Mouse (Mus musculus): Measurements from ENCODE around the gene 4930402H24Rik. TPM values are rescaled to one million over a fixed set of nuclear protein-coding genes. Genes with fewer than 3 reads are reported as not detected.
"Not testable (repeated sequence)": the region's sequence is repeated elsewhere in the genome, so short reads cannot be mapped to it uniquely, and the experiment has no call there.

Gene 4930402H24Rik
- polyA plus RNA-seq, 2 experiments: 29.1 to 33.8 TPM

DNA sequence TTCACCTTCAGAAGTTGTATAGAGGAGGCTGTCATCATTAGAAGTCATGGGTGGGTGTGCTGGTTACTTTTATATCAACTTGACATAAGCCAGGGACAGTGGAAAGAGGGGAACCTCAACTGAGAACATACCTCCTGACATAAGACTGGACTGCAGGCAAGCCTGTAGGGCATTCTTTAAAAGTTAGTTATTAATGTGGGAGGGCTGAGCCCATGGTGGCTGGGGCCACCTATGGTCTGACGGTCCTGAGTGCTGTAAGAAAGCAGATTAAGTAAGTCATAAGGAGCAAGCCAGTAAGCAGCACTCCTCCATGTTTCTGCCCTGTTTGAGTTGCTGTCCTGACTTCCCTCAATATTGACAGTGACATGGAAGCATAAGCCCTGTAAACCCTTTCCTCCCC, 77.5 kb downstream of the 4930402H24Rik start:
- Histone ChIP-seq H3K9ac (ENCODE audit: low read depth, low read length, severe bottlenecking) (no peak overlapping the region), H3K9me3 (ENCODE audit: control insufficient read depth, low read length) (no peaks in the 10 kb centered on the region), H3K27ac (replicated peaks; ENCODE audit: low read depth, low read length) (no peak overlapping the region), H3K4me2 (replicated peaks; ENCODE audit: low read depth, low read length, severe bottlenecking) (no peak overlapping the region), H3K27me3 (ENCODE audit: control insufficient read depth, insufficient read depth, low read length) (no peaks in the 10 kb centered on the region), H3K36me3 (ENCODE audit: control insufficient read depth, insufficient read depth, low read length) (0 out of 2 replicates have a peak, but pooled peaks cover 4% of the 10 kb centered on the region), H3K4me1 (ENCODE audit: control insufficient read depth, insufficient read depth, low read length) (no peaks in the 10 kb centered on the region), H3K4me3 (replicated peaks; ENCODE audit: low read length) (no peak overlapping the region)
- TF ChIP-seq POLR2A (IDR thresholded peaks at IDR 0.05; ENCODE audit: borderline replicate concordance, extremely low read depth, insufficient read depth, insufficient read length): no peak
- ATAC-seq (ENCODE audit: low FRiP score, low read depth) (no peak), DNase-seq (ENCODE audit: low spot score) (no peak)
- WGBS: 84% methylated on average over 1 of the region's 1 CpGs

DNA sequence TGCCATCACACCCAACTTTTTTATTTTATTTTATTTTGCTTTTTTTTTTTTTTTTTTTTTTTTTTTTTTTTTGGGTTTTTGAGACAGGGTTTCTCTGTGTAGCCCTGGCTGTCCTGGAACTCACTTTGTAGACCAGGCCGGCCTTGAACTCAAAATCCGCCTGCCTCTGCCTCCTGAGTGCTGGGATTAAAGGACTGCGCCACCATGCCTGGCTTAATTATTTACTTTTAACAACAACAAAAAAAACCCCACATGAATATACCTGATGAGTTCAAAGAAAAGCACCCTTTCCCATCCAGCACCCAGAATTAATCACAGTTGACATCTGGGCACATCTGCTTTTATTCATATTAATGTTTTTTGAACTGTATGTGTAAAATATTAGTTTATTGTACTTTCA, 78.1 kb downstream of the 4930402H24Rik start:
- DNase-seq (ENCODE audit: low spot score); H3K4me3 ChIP-seq (replicated peaks; ENCODE audit: low read length); H3K4me2 ChIP-seq (replicated peaks; ENCODE audit: low read depth, low read length, severe bottlenecking); H3K9me3 ChIP-seq (ENCODE audit: control insufficient read depth, low read length); H3K4me1 ChIP-seq (ENCODE audit: control insufficient read depth, insufficient read depth, low read length); H3K9ac ChIP-seq (ENCODE audit: low read depth, low read length, severe bottlenecking); ATAC-seq (ENCODE audit: low FRiP score, low read depth); H3K27ac ChIP-seq (replicated peaks; ENCODE audit: low read depth, low read length); H3K27me3 ChIP-seq (ENCODE audit: control insufficient read depth, insufficient read depth, low read length); H3K36me3 ChIP-seq (ENCODE audit: control insufficient read depth, insufficient read depth, low read length): not testable (repeated sequence)
- 96% methylated on average over 3 of the region's 3 CpGs for WGBS

DNA sequence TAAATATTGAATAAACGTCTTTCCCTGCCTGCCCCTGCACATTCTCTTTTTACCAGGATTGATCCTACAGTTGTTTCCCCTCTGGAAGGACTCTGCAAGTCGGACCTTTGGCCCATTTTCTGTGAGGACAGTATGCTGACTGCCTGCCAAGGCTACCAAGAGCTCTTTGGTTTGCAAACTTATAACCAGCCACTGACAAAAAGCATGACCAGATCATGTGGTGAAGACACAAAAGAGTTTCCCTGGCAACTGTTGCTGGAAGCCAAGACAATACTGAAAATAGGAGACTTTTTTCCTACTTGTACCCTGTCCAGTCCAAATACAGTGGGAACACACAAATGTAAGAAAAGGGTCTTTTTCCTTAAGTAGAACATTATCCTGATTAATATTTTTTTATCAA, 78.8 kb downstream of the 4930402H24Rik start:
- H3K4me3 ChIP-seq (replicated peaks; ENCODE audit: low read length): no peak overlapping the region
- DNase-seq (ENCODE audit: low spot score) (no peak), ATAC-seq (ENCODE audit: low FRiP score, low read depth) (no peak)
- no peak overlapping the region for H3K9ac ChIP-seq (ENCODE audit: low read depth, low read length, severe bottlenecking)
- no peak overlapping the region for H3K4me2 ChIP-seq (replicated peaks; ENCODE audit: low read depth, low read length, severe bottlenecking)
- H3K9me3 ChIP-seq (ENCODE audit: control insufficient read depth, low read length): no peaks in the 10 kb centered on the region
- no peaks in the 10 kb centered on the region for H3K4me1 ChIP-seq (ENCODE audit: control insufficient read depth, insufficient read depth, low read length)
- no peak overlapping the region for H3K27ac ChIP-seq (replicated peaks; ENCODE audit: low read depth, low read length)
- no peaks in the 10 kb centered on the region for H3K27me3 ChIP-seq (ENCODE audit: control insufficient read depth, insufficient read depth, low read length)
- WGBS: 73% methylated on average over 2 of the region's 2 CpGs
- no peak for TF ChIP-seq POLR2A (IDR thresholded peaks at IDR 0.05; ENCODE audit: borderline replicate concordance, extremely low read depth, insufficient read depth, insufficient read length)
- H3K36me3 ChIP-seq (ENCODE audit: control insufficient read depth, insufficient read depth, low read length): peaks cover 5% of the 10 kb centered on the region; the same call in 1 of the 2 replicates

DNA sequence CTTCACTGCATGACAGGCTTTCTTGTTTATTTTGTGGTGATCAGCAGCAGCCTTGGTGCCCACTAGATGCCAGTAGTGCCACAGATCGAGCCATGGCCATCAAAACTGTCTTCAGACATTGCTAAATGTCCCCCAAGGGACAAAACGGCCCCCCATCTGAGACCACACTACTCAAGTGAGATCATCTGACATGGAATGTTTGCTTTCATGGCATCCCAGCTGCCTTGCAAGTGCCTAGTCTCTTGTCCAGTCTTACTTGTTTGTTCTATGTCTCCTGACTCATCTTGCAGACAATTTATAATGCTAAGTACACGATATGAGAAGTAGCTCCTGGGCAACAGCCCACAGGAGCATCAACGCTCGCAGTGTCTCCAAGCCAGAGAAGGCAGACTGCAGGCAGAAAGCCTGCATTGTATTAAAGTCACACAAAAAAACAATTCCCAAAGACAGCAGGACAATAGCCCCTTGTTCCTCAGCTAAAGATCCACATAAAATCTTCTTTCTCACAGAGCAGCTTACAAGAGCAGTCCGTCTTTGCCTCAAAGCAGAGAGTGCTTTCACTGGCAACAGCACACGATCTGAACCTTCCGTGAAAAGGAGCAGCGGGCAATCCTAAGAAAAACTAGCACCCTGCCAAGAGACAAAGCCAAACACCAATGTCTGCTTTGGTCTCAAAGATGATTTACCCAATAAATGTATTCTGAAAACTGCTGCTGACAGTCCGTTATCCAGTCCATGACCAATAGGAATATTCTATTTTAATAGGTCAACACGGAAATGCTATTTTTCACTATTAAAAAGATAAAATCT, 87.2 kb downstream of the 4930402H24Rik start:
- Histone ChIP-seq H3K9ac (ENCODE audit: low read depth, low read length, severe bottlenecking) (no peak overlapping the region), H3K9me3 (ENCODE audit: control insufficient read depth, low read length) (no peaks in the 10 kb centered on the region), H3K27me3 (ENCODE audit: control insufficient read depth, insufficient read depth, low read length) (no peaks in the 10 kb centered on the region), H3K36me3 (ENCODE audit: control insufficient read depth, insufficient read depth, low read length) (peaks cover 42% of the 10 kb centered on the region), H3K27ac (replicated peaks; ENCODE audit: low read depth, low read length) (no peak overlapping the region), H3K4me3 (replicated peaks; ENCODE audit: low read length) (no peak overlapping the region), H3K4me2 (replicated peaks; ENCODE audit: low read depth, low read length, severe bottlenecking) (no peak overlapping the region), H3K4me1 (ENCODE audit: control insufficient read depth, insufficient read depth, low read length) (no peaks in the 10 kb centered on the region)
- ATAC-seq (ENCODE audit: low FRiP score, low read depth) (no peak), DNase-seq (ENCODE audit: low spot score) (no peak)
- TF ChIP-seq POLR2A (IDR thresholded peaks at IDR 0.05; ENCODE audit: borderline replicate concordance, extremely low read depth, insufficient read depth, insufficient read length): no peak
- 78% methylated on average over 11 of the region's 11 CpGs for WGBS

DNA sequence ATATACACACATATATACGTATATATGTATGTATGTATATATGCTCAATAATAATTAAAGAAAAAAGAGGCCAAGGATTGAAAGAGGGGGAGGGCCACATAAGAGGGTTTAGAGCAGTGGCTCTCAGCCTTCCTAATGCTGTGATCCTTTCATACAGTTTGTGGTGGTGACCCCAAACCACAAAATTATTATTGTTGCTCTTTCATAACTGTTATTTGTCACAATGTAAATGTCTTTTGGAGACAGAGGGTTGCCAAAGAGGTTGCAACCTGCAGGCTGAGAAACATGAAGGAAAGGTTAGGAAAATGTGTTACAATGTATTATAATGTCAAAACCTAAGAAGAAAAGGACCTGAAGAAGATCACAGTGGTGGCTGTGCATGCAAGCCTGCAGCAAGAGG, 88.3 kb downstream of the 4930402H24Rik start:
- DNase-seq (ENCODE audit: low spot score) (no peak), ATAC-seq (ENCODE audit: low FRiP score, low read depth) (no peak)
- Histone ChIP-seq H3K4me3 (replicated peaks; ENCODE audit: low read length) (no peak overlapping the region), H3K9ac (ENCODE audit: low read depth, low read length, severe bottlenecking) (no peak overlapping the region), H3K9me3 (ENCODE audit: control insufficient read depth, low read length) (no peaks in the 10 kb centered on the region), H3K4me2 (replicated peaks; ENCODE audit: low read depth, low read length, severe bottlenecking) (no peak overlapping the region), H3K27ac (replicated peaks; ENCODE audit: low read depth, low read length) (no peak overlapping the region), H3K36me3 (ENCODE audit: control insufficient read depth, insufficient read depth, low read length) (peaks cover 54% of the 10 kb centered on the region), H3K27me3 (ENCODE audit: control insufficient read depth, insufficient read depth, low read length) (no peaks in the 10 kb centered on the region), H3K4me1 (ENCODE audit: control insufficient read depth, insufficient read depth, low read length) (no peaks in the 10 kb centered on the region)
- TF ChIP-seq POLR2A (IDR thresholded peaks at IDR 0.05; ENCODE audit: borderline replicate concordance, extremely low read depth, insufficient read depth, insufficient read length): no peak
- WGBS: 95% methylated on average over 1 of the region's 1 CpGs

All from limb, embryonic 14.5 days (tissue).